Mouse (Mus musculus) erythroid progenitor cell, adult 5-6 weeks (primary cell): Measurements from ENCODE around the gene Rnf126. TPM values are rescaled to one million over a fixed set of nuclear protein-coding genes. Genes with fewer than 3 reads are reported as not detected.

Experiments used
- ATAC-seq: replicated peaks from 2 replicates; pipeline ENCODE4 v1.8.0; 2016; ENCODE audit warnings: moderate number of reproducible peaks, mild to moderate bottlenecking, moderate TSS enrichment, inconsistent platforms; ENCODE audit not compliant: poor library complexity, low FRiP score, severe bottlenecking
- total RNA-seq, 2 experiments: library from RNA; stranded (forward) in 1 of 2; stranded (reverse) in 1 of 2; fragments of 150-400 nt in 1 of 2; fragments of 186-747, 209-891 nt in 1 of 2; gene quantifications; 2 replicates each; pipeline versions ENCODE4 v1.2.3 to v1.2.4; 2015 to 2017; ENCODE audit warnings: low replicate concordance in 2 of 2

Gene Rnf126
- total RNA-seq, 2 experiments from 2014 or later: 18.3 to 58.7 TPM

DNA sequence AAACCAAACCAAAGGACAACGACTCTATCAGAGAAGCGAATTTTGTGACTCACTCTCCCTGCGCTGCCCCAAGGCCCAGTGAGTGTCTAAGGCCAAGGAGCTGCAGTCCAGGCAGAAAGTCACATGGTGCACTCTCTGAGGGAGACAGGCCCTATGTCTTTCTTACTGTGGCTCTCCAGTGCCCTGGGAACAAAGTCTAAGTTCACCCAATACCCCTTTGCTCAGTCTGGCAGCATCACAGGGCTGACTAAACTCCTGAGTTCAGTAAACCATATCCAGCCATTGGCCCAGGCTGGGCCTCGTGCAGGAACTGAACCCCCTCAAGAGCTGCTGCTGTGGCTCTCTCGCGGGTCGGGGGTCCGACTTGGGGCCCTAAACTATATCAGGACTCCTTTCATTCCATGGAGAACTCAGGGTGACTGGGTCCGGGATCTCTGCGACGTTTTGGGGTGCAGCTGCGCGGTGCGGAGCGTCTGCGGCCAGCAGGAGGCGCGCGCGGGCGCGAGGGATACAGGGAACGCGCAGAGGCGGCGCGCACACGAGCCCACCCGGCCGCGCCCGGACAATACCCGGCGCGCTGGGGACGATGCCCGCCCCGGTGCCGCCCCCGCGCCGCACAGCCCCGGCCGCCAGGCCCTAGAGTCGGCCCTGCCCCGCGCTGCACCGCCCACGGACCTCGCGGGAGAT lies 26.4 kb upstream of the Rnf126 start, which contains the start of gene Palm:
TSS of gene Palm (plus strand) at position 522 of the 687 bp plus-strand sequence.
- ATAC-seq: peak; percentile 68

DNA sequence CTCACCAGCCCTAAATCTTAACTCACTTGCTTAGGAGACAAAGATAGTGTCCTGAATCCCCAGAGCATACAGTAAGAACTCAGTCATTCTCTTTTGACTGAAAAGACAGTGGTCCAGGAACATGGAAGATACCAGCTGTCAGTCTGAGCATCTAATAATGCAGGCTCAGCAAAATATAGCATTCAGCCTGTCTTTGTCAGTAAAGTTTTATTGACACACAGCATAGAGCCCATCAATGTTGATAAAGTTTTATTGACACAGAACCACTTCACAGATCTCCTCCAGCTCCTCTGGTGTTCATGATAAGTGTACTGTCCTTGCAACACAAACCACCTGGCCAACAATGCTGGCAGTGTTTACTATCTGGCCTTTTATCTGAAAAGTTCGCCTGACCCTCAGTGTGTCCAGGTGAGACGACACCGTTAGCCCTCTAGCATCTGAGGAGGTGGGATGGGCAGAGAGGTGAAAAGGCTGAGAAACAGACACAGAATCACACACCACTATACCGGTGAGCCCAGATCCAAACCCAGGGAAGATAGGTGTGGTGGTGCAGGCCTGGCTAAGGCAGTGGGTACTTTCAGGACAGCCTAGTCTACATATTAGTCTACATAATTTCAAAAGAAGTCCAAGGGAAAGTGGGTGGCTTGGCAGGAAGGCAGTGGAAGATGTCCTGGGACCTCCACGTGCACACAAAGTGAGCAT lies 25.7 kb upstream of the Rnf126 start:
- no peak for ATAC-seq

DNA sequence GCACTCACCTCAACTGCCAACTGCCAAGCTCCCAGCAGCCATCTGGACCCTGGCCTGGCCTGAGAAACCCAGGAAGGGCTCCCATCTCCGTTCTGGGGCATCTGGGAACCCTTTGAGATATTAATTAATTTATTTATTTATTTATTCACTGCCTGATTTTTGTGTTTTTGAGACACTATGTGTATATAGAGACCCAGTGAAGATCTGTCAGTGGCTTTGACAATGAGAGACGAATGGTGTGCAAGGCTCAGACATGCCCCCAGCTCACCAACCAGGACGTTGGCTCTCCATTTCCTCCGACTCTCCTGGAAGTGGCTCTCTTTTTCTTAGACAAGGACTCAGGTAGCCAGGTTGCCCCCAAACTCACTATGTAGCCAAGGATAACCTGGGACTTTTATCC lies 24.1 kb upstream of the Rnf126 start, which contains the start of gene Prss57:
TSS of gene Prss57 (minus strand) at position 101 of the 400 bp plus-strand sequence.
- ATAC-seq: no peak

DNA sequence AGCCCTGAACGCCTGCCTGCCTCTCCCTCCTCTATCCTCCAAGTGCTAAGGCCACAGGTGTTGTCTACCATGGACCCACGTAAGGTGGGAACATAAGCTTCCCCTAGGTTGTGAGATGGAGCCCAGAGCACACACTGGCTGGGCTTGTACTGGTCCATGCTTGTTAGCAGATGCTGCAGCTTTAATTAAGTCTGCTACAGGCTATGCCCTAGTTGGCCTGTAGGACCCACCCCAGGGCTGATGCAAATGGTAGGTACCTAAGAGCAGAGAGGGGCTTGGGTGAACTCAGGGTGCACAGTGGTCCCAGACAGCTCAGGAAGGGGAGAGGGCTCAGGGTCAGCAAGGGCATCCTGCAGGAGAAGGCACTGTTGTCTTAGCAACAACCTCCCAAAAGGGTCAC lies 22.8 kb upstream of the Rnf126 start:
- no peak for ATAC-seq

DNA sequence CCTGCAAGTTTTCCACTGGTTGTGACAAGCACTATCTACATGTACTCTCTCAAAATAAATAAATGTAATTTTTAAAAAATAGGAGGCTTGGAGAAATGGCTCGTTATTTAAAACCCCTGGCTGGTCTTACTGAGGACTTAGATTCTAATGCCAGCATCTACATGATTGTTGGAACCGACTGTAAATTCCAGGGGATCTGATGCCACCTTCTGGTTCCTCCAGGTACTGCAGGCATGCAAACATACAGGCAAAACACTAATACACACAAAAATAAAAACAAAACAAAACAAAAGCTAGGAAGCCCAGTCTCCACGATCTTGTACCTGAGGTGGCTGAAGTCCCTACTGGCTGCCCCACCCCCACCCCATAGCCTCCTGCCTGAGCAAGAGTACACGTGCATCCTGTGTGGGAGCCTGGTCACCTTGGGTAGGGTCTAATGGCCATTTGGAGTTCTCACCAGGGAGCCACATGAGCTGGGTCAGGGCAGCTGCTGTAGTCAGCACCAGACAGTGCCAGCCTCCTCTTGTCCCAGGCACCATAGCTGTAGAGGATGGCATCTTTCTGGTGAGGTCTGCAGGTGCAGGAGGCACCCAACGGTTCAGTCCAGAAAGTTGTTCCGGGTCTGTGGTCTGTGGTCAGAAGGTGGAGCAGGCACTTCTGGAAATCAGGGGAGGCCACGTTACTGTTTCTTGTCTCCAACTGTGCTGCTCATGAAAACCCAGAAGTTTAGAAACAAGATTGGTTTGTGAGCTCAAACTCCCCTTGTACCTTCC lies 21.8 kb upstream of the Rnf126 start:
- ATAC-seq: peak; percentile 53; the same call in 1 of the 2 replicates

DNA sequence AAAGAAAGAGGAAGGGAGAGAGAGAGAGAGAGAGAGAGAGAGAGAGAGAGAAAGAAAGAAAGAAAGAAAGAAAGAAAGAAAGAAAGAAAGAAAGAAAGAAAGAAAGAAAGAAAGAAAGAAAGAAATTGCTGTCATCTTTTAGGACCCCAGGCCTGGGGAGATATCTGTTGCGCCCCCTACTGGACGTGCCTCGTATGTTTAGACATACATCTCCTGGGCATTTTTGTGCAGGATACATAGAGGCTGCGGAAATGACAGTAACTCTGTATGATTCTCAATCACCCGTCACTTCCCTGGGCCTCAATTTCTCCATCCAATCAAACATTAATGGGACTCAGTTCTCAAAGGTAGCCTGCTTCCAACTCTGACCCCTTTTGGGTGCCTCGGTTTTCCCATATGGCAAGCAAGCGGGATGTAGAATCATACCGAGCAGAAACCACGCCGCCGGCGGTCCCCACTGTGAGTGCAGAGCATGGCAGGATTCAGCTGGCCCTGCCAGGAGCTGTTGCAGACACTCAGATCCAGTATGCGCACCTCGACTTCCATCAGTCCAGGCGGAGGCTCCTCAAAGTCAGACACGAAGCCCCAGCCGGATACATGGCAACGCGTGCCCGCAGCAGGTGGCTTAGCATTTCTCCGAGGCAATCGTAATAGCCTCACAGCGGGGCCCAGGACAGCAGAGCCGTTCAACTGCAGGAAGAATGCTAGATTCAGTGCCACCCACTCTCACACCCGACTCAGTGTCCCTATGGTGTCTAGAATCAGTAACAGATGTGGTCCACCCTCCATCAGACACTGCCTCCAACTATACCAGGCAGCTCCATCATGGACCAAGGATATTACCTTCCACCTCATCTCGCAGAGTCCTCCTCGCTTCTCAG lies 17.4 kb upstream of the Rnf126 start:
- ATAC-seq: no peak

DNA sequence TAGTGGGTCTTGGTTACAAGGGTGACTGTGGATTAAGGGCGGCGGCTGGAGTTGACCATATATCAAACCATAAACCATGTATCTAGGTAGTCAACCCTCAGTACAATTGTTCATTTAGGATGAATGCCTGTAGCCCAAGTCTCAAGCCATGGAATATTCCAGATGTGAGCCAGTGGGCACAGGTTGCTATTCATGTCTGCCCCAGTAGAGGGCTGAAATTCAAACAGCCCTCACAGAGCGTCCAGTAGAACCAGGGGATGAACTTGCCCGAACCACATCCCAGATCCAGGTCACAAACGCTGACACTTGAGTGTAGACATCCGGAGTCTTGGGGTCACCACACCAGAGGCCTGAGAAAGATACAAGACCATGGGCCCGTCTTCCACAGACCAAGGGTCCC lies 16.3 kb upstream of the Rnf126 start:
- no peak for ATAC-seq

DNA sequence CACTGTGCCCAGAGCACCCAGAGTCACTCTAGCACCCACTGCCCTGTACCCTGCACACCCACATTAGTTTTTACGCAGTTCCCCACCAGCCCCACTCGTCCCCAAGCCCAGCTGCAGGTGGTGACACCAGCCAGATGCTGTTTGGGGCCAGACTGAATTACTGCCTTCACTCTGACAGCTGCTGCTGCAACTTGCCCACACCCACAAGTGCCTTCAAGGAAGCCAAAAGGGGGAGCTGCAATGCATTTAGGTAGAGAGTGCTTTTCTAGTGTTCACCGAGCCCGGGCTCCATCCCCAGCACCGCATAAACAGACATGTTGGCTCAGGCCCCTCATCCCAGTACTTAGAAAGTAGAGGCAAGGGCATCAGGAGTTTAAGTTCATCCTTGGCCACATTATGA lies 15.2 kb upstream of the Rnf126 start:
- no peak for ATAC-seq

DNA sequence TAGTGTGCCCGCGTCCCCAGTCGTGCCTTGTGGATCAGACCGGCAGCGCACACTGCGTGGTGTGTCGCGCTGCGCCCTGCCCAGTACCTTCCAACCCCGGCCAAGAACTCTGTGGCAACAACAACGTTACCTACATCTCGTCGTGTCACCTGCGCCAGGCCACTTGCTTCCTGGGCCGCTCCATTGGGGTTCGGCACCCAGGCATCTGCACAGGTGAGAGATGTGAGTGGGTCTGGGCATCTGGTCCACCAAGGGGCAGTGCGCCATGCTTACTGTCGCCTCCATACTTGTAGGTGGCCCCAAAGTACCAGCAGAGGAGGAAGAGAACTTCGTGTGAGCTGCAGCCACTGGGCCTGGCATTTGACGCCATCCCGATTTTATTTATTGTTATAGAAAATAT lies 14.4 kb upstream of the Rnf126 start:
- no peak for ATAC-seq

DNA sequence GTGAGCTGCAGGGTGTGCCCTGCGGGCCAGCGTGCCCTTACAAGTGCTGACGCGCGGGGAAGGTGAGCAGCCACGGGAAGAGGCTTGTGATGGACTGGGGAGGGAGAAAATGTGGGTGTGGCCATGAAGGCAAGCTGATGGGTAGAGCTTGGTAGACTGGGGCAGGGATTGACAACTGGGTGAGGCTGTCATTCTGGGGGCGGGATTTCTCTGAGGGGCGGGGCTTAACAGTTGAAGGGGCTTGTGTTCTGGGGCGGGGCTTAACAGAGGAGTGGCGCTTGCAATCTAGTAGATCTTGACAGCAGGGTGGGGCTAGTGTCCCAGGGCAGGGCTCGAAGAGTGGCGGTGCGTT lies 13.9 kb upstream of the Rnf126 start:
- ATAC-seq: no peak; the same call in 1 of the 2 replicates

DNA sequence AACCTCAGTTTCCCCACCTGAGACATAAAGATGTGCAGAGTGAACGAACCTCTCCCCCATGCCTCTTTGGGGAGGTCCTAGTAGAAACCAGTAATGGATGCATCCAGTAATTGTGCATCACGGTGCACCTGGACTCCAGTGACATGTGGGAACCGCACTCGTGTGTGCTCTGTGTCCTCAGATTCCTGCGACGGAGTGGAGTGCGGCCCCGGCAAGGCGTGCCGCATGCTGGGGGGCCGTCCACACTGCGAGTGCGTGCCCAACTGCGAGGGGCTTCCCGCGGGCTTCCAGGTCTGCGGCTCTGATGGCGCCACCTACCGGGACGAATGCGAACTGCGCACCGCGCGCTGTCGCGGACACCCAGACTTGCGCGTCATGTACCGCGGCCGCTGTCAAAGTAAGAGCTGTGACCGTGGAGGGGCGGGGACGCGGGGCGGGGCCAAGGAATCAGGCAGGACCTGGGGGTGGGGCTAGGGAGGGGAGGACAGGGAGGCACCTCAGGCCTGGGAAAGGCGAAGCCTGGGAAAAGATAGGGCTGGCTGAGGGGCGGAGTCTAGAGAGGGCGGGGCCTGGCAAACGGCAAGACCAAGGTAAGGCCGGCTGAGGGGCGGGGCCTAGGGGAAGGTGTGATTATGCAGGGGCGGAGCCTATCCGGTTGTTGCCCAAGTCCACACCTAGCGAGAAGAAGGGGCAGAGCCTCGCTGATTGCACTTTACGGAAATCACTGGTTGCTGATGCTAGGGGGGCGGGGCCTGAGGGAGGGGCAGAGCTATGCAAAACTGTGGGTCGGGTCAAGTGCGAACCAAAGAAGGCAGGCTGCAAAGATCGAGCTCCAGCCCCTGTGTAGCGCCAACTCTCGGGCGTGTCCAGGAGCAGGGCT lies 13.3 kb upstream of the Rnf126 start:
- peak; percentile 78 for ATAC-seq

DNA sequence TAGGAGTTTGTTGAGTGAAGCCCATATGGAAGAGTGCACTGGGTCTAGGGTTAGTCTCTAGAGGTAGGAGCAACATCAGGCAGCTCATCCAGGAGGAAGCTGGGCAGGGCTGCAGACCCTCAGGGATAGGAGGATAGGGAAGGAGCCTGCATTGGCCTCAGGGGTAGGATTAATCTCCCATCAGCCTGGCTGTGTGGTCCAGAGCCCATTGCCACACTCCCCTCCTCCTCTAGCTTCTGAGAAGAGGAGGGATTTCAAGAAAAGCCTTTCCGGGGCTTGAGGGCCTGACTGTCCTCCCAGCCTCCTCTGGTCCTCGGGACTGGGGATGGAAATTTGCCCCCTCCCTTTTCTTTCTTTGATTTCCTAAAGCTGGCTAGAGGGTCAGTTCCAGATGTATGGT lies 12.4 kb upstream of the Rnf126 start:
- ATAC-seq: no peak

DNA sequence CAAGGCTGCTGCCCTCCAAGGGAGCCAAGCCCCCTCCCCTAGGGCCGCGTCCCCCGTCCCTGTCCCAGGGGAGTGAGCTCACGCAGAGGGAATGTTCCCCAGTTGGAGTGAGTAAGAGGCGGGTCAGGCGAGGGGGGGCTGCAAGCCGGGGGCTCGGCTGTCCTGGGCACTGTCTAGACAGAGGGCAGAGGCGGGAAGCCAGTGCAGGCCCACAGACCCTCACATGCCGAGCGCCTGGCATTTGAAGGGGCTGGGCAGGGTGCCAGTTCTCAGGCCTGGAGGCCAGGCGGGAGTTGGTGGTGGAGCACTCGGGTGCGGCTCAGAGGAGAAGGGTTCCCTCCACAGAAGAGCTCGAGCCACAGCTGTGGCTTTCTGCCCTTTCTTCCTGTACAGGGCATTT lies 11.3 kb upstream of the Rnf126 start:
- ATAC-seq: no peak

DNA sequence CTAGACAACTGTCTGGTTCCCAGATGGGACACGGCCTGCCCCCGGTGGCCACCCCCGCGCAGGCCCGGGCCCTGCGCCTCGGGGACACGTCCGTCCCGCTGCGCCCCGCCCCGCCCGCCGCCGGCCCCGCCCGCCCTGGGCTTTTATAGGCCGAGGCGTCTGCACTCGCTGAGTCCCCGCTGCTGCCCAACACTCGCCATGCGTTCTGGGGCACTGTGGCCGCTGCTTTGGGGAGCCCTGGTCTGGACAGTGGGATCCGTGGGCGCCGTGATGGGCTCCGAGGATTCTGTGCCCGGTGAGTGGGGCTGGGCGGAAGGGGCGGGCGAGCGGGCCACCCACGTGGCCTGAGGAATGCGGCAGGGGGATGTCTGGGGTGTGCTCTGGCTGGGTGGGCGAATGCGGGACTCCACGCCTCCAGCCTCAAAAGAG lies 10.4 kb upstream of the Rnf126 start, which contains the start of gene Fstl3:
TSS of gene Fstl3 (plus strand) at position 170 of the 429 bp plus-strand sequence.
- ATAC-seq: no peak

DNA sequence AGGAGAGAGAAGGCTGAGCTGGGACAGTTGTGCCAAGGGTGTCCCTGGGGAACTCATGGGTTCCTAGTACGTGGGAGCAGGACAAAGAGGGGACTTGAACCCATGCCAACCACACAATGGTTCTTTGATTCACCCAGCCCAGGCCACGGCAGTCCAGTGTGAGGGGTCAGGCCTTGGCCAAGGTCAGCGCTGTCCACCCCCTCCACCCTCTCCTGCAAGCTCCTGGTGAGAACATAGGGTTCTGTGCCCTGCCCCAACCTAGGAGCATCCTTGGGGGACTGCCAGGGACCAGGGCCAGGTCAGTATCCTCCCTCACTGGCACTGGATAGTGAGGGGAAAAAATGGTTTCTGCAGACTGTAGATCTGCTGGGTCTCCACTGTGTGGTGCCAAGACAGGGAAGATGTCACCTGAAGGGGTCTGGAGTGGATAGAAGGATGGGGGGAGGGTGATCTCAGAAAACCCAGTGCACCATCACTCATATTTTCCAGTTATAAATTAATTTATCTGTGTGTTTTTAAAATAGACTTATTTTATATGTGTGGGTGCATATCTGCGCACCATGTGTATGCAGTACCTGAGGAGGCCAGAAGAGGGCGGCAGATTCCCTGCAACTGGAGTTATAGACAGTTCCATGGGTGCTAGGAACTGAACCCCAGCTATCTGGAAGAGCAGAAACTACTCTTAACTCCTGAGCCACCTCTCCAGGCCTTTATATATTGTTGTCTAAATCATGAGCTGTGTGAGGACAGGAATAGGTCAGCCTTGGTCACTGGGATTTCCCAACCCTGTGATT lies 7.9 kb upstream of the Rnf126 start:
- no peak for ATAC-seq

DNA sequence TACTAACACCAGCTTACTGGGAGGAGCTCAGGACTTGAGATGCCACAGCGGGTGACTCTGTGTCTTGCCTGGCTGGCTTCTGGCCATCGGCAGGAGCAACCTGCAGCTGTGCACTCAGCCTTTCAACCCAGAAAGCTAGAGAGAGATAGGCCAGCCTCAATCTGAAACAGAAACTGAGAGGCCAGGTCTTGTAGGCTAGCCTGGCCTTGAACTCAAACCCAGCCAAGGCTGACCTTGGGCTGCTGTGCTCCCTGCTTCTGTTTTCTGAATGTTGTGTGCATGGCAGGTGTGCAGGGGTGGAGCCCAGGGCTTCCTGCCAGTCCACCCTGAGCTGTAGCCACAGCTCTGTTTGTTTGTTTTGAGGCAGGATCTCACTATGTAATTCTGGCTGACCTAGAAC lies 6.5 kb upstream of the Rnf126 start:
- no peak for ATAC-seq

DNA sequence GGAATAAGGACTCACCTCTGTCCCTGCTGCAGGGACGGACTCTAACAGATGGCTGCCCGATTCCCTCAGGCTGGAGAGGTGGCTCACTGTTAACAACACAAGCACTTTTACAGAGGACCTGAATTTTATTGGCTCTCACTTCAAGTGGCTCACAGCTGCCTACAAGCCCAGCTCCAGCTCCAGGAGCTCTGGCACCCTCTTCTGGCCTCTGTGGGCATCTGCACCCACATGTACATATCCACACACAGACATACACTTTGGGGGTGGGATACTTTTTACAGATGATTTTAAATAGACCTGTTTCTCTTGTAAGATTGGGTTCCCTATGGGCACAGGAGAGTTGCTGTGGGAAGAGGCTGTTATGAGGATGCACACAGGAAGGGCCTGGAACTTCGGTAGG lies 5.6 kb upstream of the Rnf126 start:
- ATAC-seq: no peak

DNA sequence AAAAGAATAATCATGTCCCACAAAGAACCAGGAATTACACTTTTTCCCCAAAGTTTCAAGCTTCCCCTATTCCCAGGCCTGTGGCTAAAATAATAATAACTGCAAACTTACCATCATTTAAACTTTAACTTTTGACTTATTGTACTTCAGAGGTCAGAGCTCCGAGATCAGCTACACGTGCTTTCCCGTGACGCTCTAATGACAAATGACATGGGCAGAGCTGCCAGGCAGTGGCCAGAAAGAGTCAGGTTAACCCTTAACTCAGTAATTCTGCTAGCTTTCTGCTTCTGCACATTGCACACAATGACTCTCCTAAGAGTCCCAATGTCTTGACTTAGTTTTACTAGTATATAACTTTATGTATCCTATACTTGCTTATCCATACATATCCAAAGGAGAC lies 2.6 kb upstream of the Rnf126 start:
- ATAC-seq: no peak
